Mouse (Mus musculus): ENCODE measurements around the gene Trf. TPM values are rescaled to one million over a fixed set of nuclear protein-coding genes. Genes with fewer than 3 reads are reported as not detected.

Trf gene
- polyA plus RNA-seq, 1 experiment from 2014 or later, result 161 TPM

Other genes starting within 250 kb of the Trf start
- 21.0 and 21.4 TPM in 2 replicates for gene Slco2a1, start 241.7 kb downstream of the Trf start, polyA plus RNA-seq (2015; fragmentation: Nextera tagmentation; extraction: Ambion mirVana)
- gene Rab6b, start 118.7 kb downstream of the Trf start, polyA plus RNA-seq (2015; fragmentation: Nextera tagmentation; extraction: Ambion mirVana), result 3.3 and 3.6 TPM in 2 replicates
- 59.1 and 60.9 TPM in 2 replicates for gene Srprb, start 28.3 kb downstream of the Trf start, polyA plus RNA-seq (2015; fragmentation: Nextera tagmentation; extraction: Ambion mirVana)
- 0.50 and 5.7 TPM in 2 replicates for gene Gm20425, start 137 bp downstream of the Trf start, polyA plus RNA-seq (2015; fragmentation: Nextera tagmentation; extraction: Ambion mirVana)
- 2.3 and 4.0 TPM in 2 replicates for gene 1300017J02Rik, start 74.6 kb upstream of the Trf start, polyA plus RNA-seq (2015; fragmentation: Nextera tagmentation; extraction: Ambion mirVana)
- 57.7 and 64.0 TPM in 2 replicates for gene Topbp1, start 74.8 kb upstream of the Trf start, polyA plus RNA-seq (2015; fragmentation: Nextera tagmentation; extraction: Ambion mirVana)
- 88.8 and 92.7 TPM in 2 replicates for gene Cdv3, start 135.4 kb upstream of the Trf start, polyA plus RNA-seq (2015; fragmentation: Nextera tagmentation; extraction: Ambion mirVana)
- gene Bfsp2, start 250.0 kb upstream of the Trf start, polyA plus RNA-seq (2015; fragmentation: Nextera tagmentation; extraction: Ambion mirVana), result 0.29 and 0.62 TPM in 2 replicates